Mouse (Mus musculus): Measurements from ENCODE around the gene Tas2r143. TPM values are rescaled to one million over a fixed set of nuclear protein-coding genes. Genes with fewer than 3 reads are reported as not detected.

Gene Tas2r143
- total and polyA plus RNA-seq, 2 experiments from 2014 or later: not detected

GRCm38 (mm10) chr6:42426337-42426736 lies 26.3 kb downstream of the Tas2r143 start:
- 86% methylated on average over 4 of the region's 4 CpGs for WGBS
- Histone ChIP-seq H3K4me1 (ENCODE audit: insufficient read depth) (no peaks in the 10 kb centered on the region), H3K27ac (ENCODE audit: low read depth, low read length) (no peak overlapping the region), H3K9me3 (ENCODE audit: low read length) (no peaks in the 10 kb centered on the region), H3K27me3 (ENCODE audit: insufficient read depth, low read length) (no peaks in the 10 kb centered on the region), H3K4me3 (ENCODE audit: low read depth, low read length) (no peak overlapping the region), H3K36me3 (ENCODE audit: insufficient read depth) (no peaks in the 10 kb centered on the region), H3K4me2 (ENCODE audit: low read depth) (no peak overlapping the region), H3K9ac (no peak overlapping the region)
- TF ChIP-seq CTCF (IDR thresholded peaks at IDR 0.05; ENCODE audit: low read depth): no peak
- no peak for ATAC-seq
- DNase-seq: no peak

GRCm38 (mm10) chr6:42433554-42433953 lies 33.5 kb downstream of the Tas2r143 start:
- DNase-seq (no peak), ATAC-seq (no peak)
- Histone ChIP-seq H3K9me3 (ENCODE audit: low read length) (no peaks in the 10 kb centered on the region), H3K4me3 (ENCODE audit: low read depth, low read length) (no peak overlapping the region), H3K36me3 (ENCODE audit: insufficient read depth) (no peaks in the 10 kb centered on the region), H3K27me3 (ENCODE audit: insufficient read depth, low read length) (no peaks in the 10 kb centered on the region), H3K27ac (ENCODE audit: low read depth, low read length) (no peak overlapping the region), H3K4me1 (ENCODE audit: insufficient read depth) (no peaks in the 10 kb centered on the region), H3K9ac (no peak overlapping the region), H3K4me2 (ENCODE audit: low read depth) (no peak overlapping the region)
- TF ChIP-seq CTCF (IDR thresholded peaks at IDR 0.05; ENCODE audit: low read depth): no peak
- WGBS: 63% methylated on average over 2 of the region's 2 CpGs

- H3K4me1 ChIP-seq (ENCODE audit: insufficient read depth): no peaks in the 10 kb centered on the region
- H3K36me3 ChIP-seq (ENCODE audit: insufficient read depth): no peaks in the 10 kb centered on the region
- WGBS: 88% methylated on average over 6 of the region's 6 CpGs
- TF ChIP-seq CTCF (IDR thresholded peaks at IDR 0.05; ENCODE audit: low read depth): no peak
- no peak within 1 kb of the TSS for H3K4me3 ChIP-seq (ENCODE audit: low read depth, low read length)
- H3K9me3 ChIP-seq (ENCODE audit: low read length): no peaks in the 10 kb centered on the region
- H3K9ac ChIP-seq: no peak within 1 kb of the TSS
- H3K27ac ChIP-seq (ENCODE audit: low read depth, low read length): no peak within 1 kb of the TSS
- no peaks in the 10 kb centered on the region for H3K27me3 ChIP-seq (ENCODE audit: insufficient read depth, low read length)
- no peak within 1 kb of the TSS for H3K4me2 ChIP-seq (ENCODE audit: low read depth)
- no peak for DNase-seq
- no peak for ATAC-seq
Observed at GRCm38 (mm10) chr6:42434446-42434845, 34.4 kb downstream of the Tas2r143 start, which contains the start of gene Tas2r126. Gene Tas2r126, plus strand, starts transcription at chr6:42434535.

- ATAC-seq (no peak), DNase-seq (no peak)
- TF ChIP-seq CTCF (IDR thresholded peaks at IDR 0.05; ENCODE audit: low read depth): no peak
- no peak overlapping the region for H3K27ac ChIP-seq (ENCODE audit: low read depth, low read length)
- 78% methylated on average over 2 of the region's 2 CpGs for WGBS
- H3K4me3 ChIP-seq (ENCODE audit: low read depth, low read length): no peak overlapping the region
- no peaks in the 10 kb centered on the region for H3K4me1 ChIP-seq (ENCODE audit: insufficient read depth)
- no peaks in the 10 kb centered on the region for H3K36me3 ChIP-seq (ENCODE audit: insufficient read depth)
- H3K27me3 ChIP-seq (ENCODE audit: insufficient read depth, low read length): no peaks in the 10 kb centered on the region
- no peak overlapping the region for H3K4me2 ChIP-seq (ENCODE audit: low read depth)
- H3K9ac ChIP-seq: no peak overlapping the region
- H3K9me3 ChIP-seq (ENCODE audit: low read length): no peaks in the 10 kb centered on the region
Observed at GRCm38 (mm10) chr6:42435490-42435889, 35.5 kb downstream of the Tas2r143 start.

- Histone ChIP-seq H3K27ac (ENCODE audit: low read depth, low read length) (no peak overlapping the region), H3K4me3 (ENCODE audit: low read depth, low read length) (no peak overlapping the region), H3K9me3 (ENCODE audit: low read length) (no peaks in the 10 kb centered on the region), H3K36me3 (ENCODE audit: insufficient read depth) (no peaks in the 10 kb centered on the region), H3K9ac (no peak overlapping the region), H3K27me3 (ENCODE audit: insufficient read depth, low read length) (no peaks in the 10 kb centered on the region), H3K4me1 (ENCODE audit: insufficient read depth) (no peaks in the 10 kb centered on the region), H3K4me2 (ENCODE audit: low read depth) (no peak overlapping the region)
- DNase-seq (no peak), ATAC-seq (no peak)
- WGBS: 86% methylated on average over 2 of the region's 2 CpGs
- TF ChIP-seq CTCF (IDR thresholded peaks at IDR 0.05; ENCODE audit: low read depth): no peak
Observed at GRCm38 (mm10) chr6:42441395-42441794, 41.4 kb downstream of the Tas2r143 start.

GRCm38 (mm10) chr6:42444491-42444890 lies 44.5 kb downstream of the Tas2r143 start:
- no peaks in the 10 kb centered on the region for H3K9me3 ChIP-seq (ENCODE audit: low read length)
- no peaks in the 10 kb centered on the region for H3K27me3 ChIP-seq (ENCODE audit: insufficient read depth, low read length)
- H3K4me1 ChIP-seq (ENCODE audit: insufficient read depth): no peaks in the 10 kb centered on the region
- WGBS: 87% methylated on average over 2 of the region's 2 CpGs
- TF ChIP-seq CTCF (IDR thresholded peaks at IDR 0.05; ENCODE audit: low read depth): no peak
- no peaks in the 10 kb centered on the region for H3K36me3 ChIP-seq (ENCODE audit: insufficient read depth)
- no peak overlapping the region for H3K27ac ChIP-seq (ENCODE audit: low read depth, low read length)
- no peak overlapping the region for H3K4me2 ChIP-seq (ENCODE audit: low read depth)
- no peak for DNase-seq
- no peak overlapping the region for H3K4me3 ChIP-seq (ENCODE audit: low read depth, low read length)
- no peak overlapping the region for H3K9ac ChIP-seq
- ATAC-seq: no peak

GRCm38 (mm10) chr6:42447381-42447780 lies 47.3 kb downstream of the Tas2r143 start:
- no peak overlapping the region for H3K9ac ChIP-seq
- H3K27ac ChIP-seq (ENCODE audit: low read depth, low read length): no peak overlapping the region
- WGBS: 82% methylated on average over 2 of the region's 2 CpGs
- no peaks in the 10 kb centered on the region for H3K36me3 ChIP-seq (ENCODE audit: insufficient read depth)
- TF ChIP-seq CTCF (IDR thresholded peaks at IDR 0.05; ENCODE audit: low read depth): no peak
- no peaks in the 10 kb centered on the region for H3K4me1 ChIP-seq (ENCODE audit: insufficient read depth)
- H3K4me2 ChIP-seq (ENCODE audit: low read depth): no peak overlapping the region
- no peaks in the 10 kb centered on the region for H3K9me3 ChIP-seq (ENCODE audit: low read length)
- no peak overlapping the region for H3K4me3 ChIP-seq (ENCODE audit: low read depth, low read length)
- H3K27me3 ChIP-seq (ENCODE audit: insufficient read depth, low read length): no peaks in the 10 kb centered on the region
- ATAC-seq (no peak), DNase-seq (no peak)

Other genes with a start within 250 kb of the Tas2r143 start
- not detected in 2 replicates for gene Tas2r144, start 184.9 kb upstream of the Tas2r143 start, total RNA-seq (2014; rRNA removed)
- gene Tas2r144, start 184.9 kb upstream of the Tas2r143 start, polyA plus RNA-seq (2015; fragmentation: Nextera tagmentation; extraction: Ambion mirVana): not detected in 2 replicates
- 6.8 and 7.3 TPM in 2 replicates for gene Gstk1, start 154.3 kb upstream of the Tas2r143 start, total RNA-seq (2014; rRNA removed)
- gene Gstk1, start 154.3 kb upstream of the Tas2r143 start, polyA plus RNA-seq (2015; fragmentation: Nextera tagmentation; extraction: Ambion mirVana): 9.4 and 9.8 TPM in 2 replicates
- not detected in 2 replicates for gene Tmem139, start 138.3 kb upstream of the Tas2r143 start, total RNA-seq (2014; rRNA removed)
- 0.24 TPM in 1 of 2 replicates, not detected in the other for gene Tmem139, start 138.3 kb upstream of the Tas2r143 start, polyA plus RNA-seq (2015; fragmentation: Nextera tagmentation; extraction: Ambion mirVana)
- 35.0 and 54.0 TPM in 2 replicates for gene Casp2, start 135.3 kb upstream of the Tas2r143 start, total RNA-seq (2014; rRNA removed)
- gene Casp2, start 135.3 kb upstream of the Tas2r143 start, polyA plus RNA-seq (2015; fragmentation: Nextera tagmentation; extraction: Ambion mirVana): 21.3 and 24.7 TPM in 2 replicates
- gene Clcn1, start 113.6 kb upstream of the Tas2r143 start, total RNA-seq (2014; rRNA removed): 1.8 and 3.3 TPM in 2 replicates
- gene Clcn1, start 113.6 kb upstream of the Tas2r143 start, polyA plus RNA-seq (2015; fragmentation: Nextera tagmentation; extraction: Ambion mirVana): 0.55 and 0.74 TPM in 2 replicates
- gene Fam131b, start 75.6 kb upstream of the Tas2r143 start, total RNA-seq (2014; rRNA removed): 59.2 and 72.2 TPM in 2 replicates
- gene Fam131b, start 75.6 kb upstream of the Tas2r143 start, polyA plus RNA-seq (2015; fragmentation: Nextera tagmentation; extraction: Ambion mirVana): 5.3 and 5.6 TPM in 2 replicates
- 30.5 and 35.6 TPM in 2 replicates for gene Zyx, start 50.6 kb upstream of the Tas2r143 start, total RNA-seq (2014; rRNA removed)
- gene Zyx, start 50.6 kb upstream of the Tas2r143 start, polyA plus RNA-seq (2015; fragmentation: Nextera tagmentation; extraction: Ambion mirVana): 43.5 and 51.6 TPM in 2 replicates
- gene Epha1, start 27.0 kb upstream of the Tas2r143 start, total RNA-seq (2014; rRNA removed): 0.62 and 0.86 TPM in 2 replicates
- 0.20 and 0.67 TPM in 2 replicates for gene Epha1, start 27.0 kb upstream of the Tas2r143 start, polyA plus RNA-seq (2015; fragmentation: Nextera tagmentation; extraction: Ambion mirVana)
- 0.77 TPM in 1 of 2 replicates, not detected in the other for gene Tas2r135, start 5.2 kb downstream of the Tas2r143 start, total RNA-seq (2014; rRNA removed)
- gene Tas2r135, start 5.2 kb downstream of the Tas2r143 start, polyA plus RNA-seq (2015; fragmentation: Nextera tagmentation; extraction: Ambion mirVana): not detected in 2 replicates
- not detected in 2 replicates for gene Tas2r126, start 34.3 kb downstream of the Tas2r143 start, total RNA-seq (2014; rRNA removed)
- not detected in 2 replicates for gene Tas2r126, start 34.3 kb downstream of the Tas2r143 start, polyA plus RNA-seq (2015; fragmentation: Nextera tagmentation; extraction: Ambion mirVana)
- gene Olfr458, start 65.0 kb downstream of the Tas2r143 start, total RNA-seq (2014; rRNA removed): not detected in 2 replicates
- not detected in 2 replicates for gene Olfr458, start 65.0 kb downstream of the Tas2r143 start, polyA plus RNA-seq (2015; fragmentation: Nextera tagmentation; extraction: Ambion mirVana)
- gene Olfr457, start 76.1 kb downstream of the Tas2r143 start, total RNA-seq (2014; rRNA removed): not detected in 2 replicates
- gene Olfr457, start 76.1 kb downstream of the Tas2r143 start, polyA plus RNA-seq (2015; fragmentation: Nextera tagmentation; extraction: Ambion mirVana): not detected in 2 replicates
- 0.15 TPM in 1 of 2 replicates, not detected in the other for gene Olfr456, start 87.0 kb downstream of the Tas2r143 start, total RNA-seq (2014; rRNA removed)
- not detected in 2 replicates for gene Olfr456, start 87.0 kb downstream of the Tas2r143 start, polyA plus RNA-seq (2015; fragmentation: Nextera tagmentation; extraction: Ambion mirVana)
- gene Olfr455, start 147.3 kb downstream of the Tas2r143 start, total RNA-seq (2014; rRNA removed): not detected in 2 replicates
- gene Olfr455, start 147.3 kb downstream of the Tas2r143 start, polyA plus RNA-seq (2015; fragmentation: Nextera tagmentation; extraction: Ambion mirVana): not detected in 2 replicates
- not detected in 2 replicates for gene Tcaf3, start 197.5 kb downstream of the Tas2r143 start, total RNA-seq (2014; rRNA removed)
- not detected in 2 replicates for gene Tcaf3, start 197.5 kb downstream of the Tas2r143 start, polyA plus RNA-seq (2015; fragmentation: Nextera tagmentation; extraction: Ambion mirVana)
- 2.0 and 2.4 TPM in 2 replicates for gene Tcaf2, start 245.0 kb downstream of the Tas2r143 start, total RNA-seq (2014; rRNA removed)
- gene Tcaf2, start 245.0 kb downstream of the Tas2r143 start, polyA plus RNA-seq (2015; fragmentation: Nextera tagmentation; extraction: Ambion mirVana): 0.57 and 1.2 TPM in 2 replicates